In the genomic region with DNA sequence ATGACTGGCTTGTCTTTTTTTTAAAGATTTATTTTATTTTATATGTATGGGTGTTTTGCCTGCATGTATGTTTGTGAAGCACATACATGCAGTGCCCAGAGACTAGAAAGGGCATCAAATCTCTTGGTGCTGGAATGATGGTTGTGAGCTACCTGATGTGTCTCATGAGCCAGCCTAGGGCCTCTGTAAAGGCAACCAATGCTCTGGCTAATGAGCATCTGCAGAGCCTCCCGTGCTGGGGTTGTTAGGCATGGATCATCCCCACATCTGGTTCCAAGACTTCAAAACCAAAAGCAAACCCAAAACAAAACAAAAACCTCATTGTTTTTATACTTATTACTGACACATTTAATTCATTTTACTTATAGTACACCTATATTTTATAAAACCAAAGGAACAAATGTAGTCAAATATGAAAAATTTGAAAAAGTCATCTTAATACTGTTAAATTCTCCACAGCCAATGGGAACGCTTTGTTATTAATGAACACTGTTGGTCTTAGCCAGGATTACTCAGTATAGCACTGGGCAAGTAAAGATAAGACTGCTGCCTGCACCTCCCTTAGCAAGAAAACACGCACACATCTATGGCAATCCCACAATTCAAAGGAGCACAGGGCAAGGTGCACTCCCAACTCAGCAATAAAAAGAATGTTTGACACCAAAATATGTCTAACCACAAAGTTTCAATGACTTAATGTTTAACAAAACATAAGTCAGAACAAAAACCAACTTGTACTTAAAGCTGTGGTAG, we compare ENCODE assay signal across 31 mouse cellular contexts. TPM values are rescaled to one million over a fixed set of nuclear protein-coding genes. Genes with fewer than 3 reads are reported as not detected.
DNase-seq lines count a peak whose midpoint lies in the region; ATAC-seq and TF ChIP-seq lines count a peak whose summit lies in the region.
"Had no signal": no experiment of that assay in that cellular context is flagged by ENCODE, and none has a peak within 500 bp of the region (broad histone marks: within the 10 kb centered on the region; RNA-seq: fewer than 3 reads in every experiment).

No protein-coding gene starts in this region.

- H3K4me2 ChIP-seq in liver, embryonic 16.5 days (ENCODE audit: low read depth, low read length), result no peak overlapping the region
- H3K4me2 ChIP-seq in stomach, postnatal 0 days (replicated peaks; ENCODE audit: low read depth), result no peak overlapping the region
- H3K4me2 ChIP-seq: heart, embryonic 13.5 days; hindbrain, embryonic 12.5 days; limb, embryonic 13.5 days; lung, embryonic 14.5 days; neural tube, embryonic 15.5 days had no signal

- TF ChIP-seq EP300 in stomach, postnatal 0 days (optimal IDR thresholded peaks at IDR 0.05), result no peak

- peak; percentile 38 for DNase-seq in liver
- no peak for DNase-seq in stomach, postnatal 0 days (ENCODE audit: low spot score)
- no peak for DNase-seq in retina, embryonic 14.5 days (ENCODE audit: low spot score)
- no peak for DNase-seq in MN1 (ENCODE audit: low spot score)
- DNase-seq in left cerebral cortex, postnatal 10 days (ENCODE audit: extremely low spot score in 1 of 2, low spot score in 2 of 2), result no peak
- DNase-seq: adrenal gland, adult 8-10 months; B cell, adult 2 months; cerebellum, adult 8-10 months; cerebellum, postnatal 36 days; gastrocnemius, postnatal 25 days; heart, adult 18-20 months; heart, postnatal 14 days; kidney, adult 8-10 months; kidney, postnatal 14 days; layer of hippocampus, postnatal 36 days; lung, embryonic 14.5 days; lung, postnatal 36 days; thymus, postnatal 25 days had no signal

- ATAC-seq in erythroblast, adult 5-6 weeks (replicated peaks; ENCODE audit: low FRiP score, poor library complexity, severe bottlenecking), result peak; percentile 84
- peak; percentile 92 for ATAC-seq in liver, embryonic 16.5 days (ENCODE audit: low read depth)
- peak; percentile 71; the same call in 1 of the 2 replicates for ATAC-seq in stomach, postnatal 0 days (ENCODE audit: low FRiP score, low TSS enrichment)
- ATAC-seq: activated CD4-positive, CD25-positive, alpha-beta regulatory T cell, adult 4 months; forebrain, embryonic 16.5 days; midbrain, embryonic 16.5 days had no signal

- intact Hi-C loops in left cerebral cortex, postnatal 10 days (cut with DNase I), result no loop called here

- H3K9me3 ChIP-seq in liver, embryonic 16.5 days (replicated peaks; ENCODE audit: control insufficient read depth, low read length), result no peaks in the 10 kb centered on the region
- H3K9me3 ChIP-seq in stomach, postnatal 0 days (ENCODE audit: control insufficient read depth, low read length), result no peaks in the 10 kb centered on the region
- H3K9me3 ChIP-seq: G1E; heart, embryonic 13.5 days; hindbrain, embryonic 12.5 days; limb, embryonic 13.5 days; midbrain, embryonic 10.5 days; neural tube, embryonic 15.5 days had no signal

- no peak for TF ChIP-seq CTCF in stomach, postnatal 0 days (IDR thresholded peaks at IDR 0.05; ENCODE audit: low read depth)

- peaks cover 35% of the 10 kb centered on the region for H3K4me1 ChIP-seq in liver, embryonic 16.5 days (ENCODE audit: control insufficient read depth, low read depth, low read length)
- H3K4me1 ChIP-seq in stomach, postnatal 0 days (replicated peaks; ENCODE audit: control insufficient read depth, insufficient read depth), result no peaks in the 10 kb centered on the region
- H3K4me1 ChIP-seq: hindbrain, embryonic 12.5 days; limb, embryonic 13.5 days; midbrain, embryonic 10.5 days; neural tube, embryonic 15.5 days had no signal

- no peak overlapping the region for H3K9ac ChIP-seq in liver, embryonic 16.5 days (ENCODE audit: low read depth, low read length)
- H3K9ac ChIP-seq in stomach, postnatal 0 days (ENCODE audit: low read length), result no peak overlapping the region
- H3K9ac ChIP-seq: heart, embryonic 13.5 days; hindbrain, embryonic 12.5 days; limb, embryonic 13.5 days; lung, embryonic 14.5 days; neural tube, embryonic 15.5 days had no signal

- H3K36me3 ChIP-seq in liver, embryonic 16.5 days (ENCODE audit: control insufficient read depth, insufficient read depth), result peaks cover 9% of the 10 kb centered on the region; the same call in 1 of the 2 replicates
- peaks cover 10% of the 10 kb centered on the region; the same call in 1 of the 2 replicates for H3K36me3 ChIP-seq in stomach, postnatal 0 days (ENCODE audit: control insufficient read depth, insufficient read depth, low read length)

- H3K27me3 ChIP-seq in liver, embryonic 16.5 days (ENCODE audit: control insufficient read depth, insufficient read depth, low read depth, low read length), result no peaks in the 10 kb centered on the region
- no peaks in the 10 kb centered on the region for H3K27me3 ChIP-seq in stomach, postnatal 0 days (ENCODE audit: control insufficient read depth, insufficient read depth, low read length)
- H3K27me3 ChIP-seq: CH12.LX; heart, embryonic 13.5 days; hindbrain, embryonic 12.5 days; limb, embryonic 13.5 days; neural tube, embryonic 15.5 days had no signal

- WGBS in liver, embryonic 16.5 days (ENCODE audit: insufficient replicate concordance), result 31% methylated on average over 3 of the region's 3 CpGs
- 75% methylated on average over 3 of the region's 3 CpGs for WGBS in stomach, postnatal 0 days

- no peak overlapping the region for H3K4me3 ChIP-seq in liver, embryonic 16.5 days (ENCODE audit: low read depth, low read length)
- H3K4me3 ChIP-seq in stomach, postnatal 0 days (ENCODE audit: low read depth, low read length), result no peak overlapping the region
- H3K4me3 ChIP-seq: heart, embryonic 13.5 days; hindbrain, embryonic 12.5 days; limb, embryonic 13.5 days; midbrain, embryonic 10.5 days; myocyte; neural tube, embryonic 15.5 days had no signal

- H3K27ac ChIP-seq in liver, embryonic 16.5 days (ENCODE audit: low read length), result peak overlapping the region; percentile 79
- H3K27ac ChIP-seq in stomach, postnatal 0 days (replicated peaks), result no peak overlapping the region
- H3K27ac ChIP-seq: heart, embryonic 13.5 days; hindbrain, embryonic 12.5 days; limb, embryonic 13.5 days; midbrain, embryonic 10.5 days; neural tube, embryonic 15.5 days had no signal

RNA-seq across cellular contexts. Expression of a gene that starts 24.6 kb away (rescaled TPM):
- 4.2 and 7.3 TPM in 2 replicates for total RNA-seq in erythroblast, adult 5-6 weeks (2015; ENCODE audit: low replicate concordance)
- total RNA-seq in erythroblast, adult 5-6 weeks (2017; ENCODE audit: low replicate concordance), result 2.0 and 2.6 TPM in 2 replicates
- polyA plus RNA-seq in liver, embryonic 16.5 days (2015; fragmentation: Nextera tagmentation; extraction: Ambion mirVana), result 7.9 and 8.8 TPM in 2 replicates
- 8.3 and 8.4 TPM in 2 replicates for polyA plus RNA-seq in stomach, postnatal 0 days (2015; fragmentation: Nextera tagmentation; extraction: Ambion mirVana)
- total RNA-seq in left cerebral cortex, postnatal 10 days (2021), result 10 to 100 TPM; 24.4 to 25.8 TPM

RNA-seq across cellular contexts. Expression of a gene that starts 24.7 kb away (rescaled TPM):
- total RNA-seq in erythroblast, adult 5-6 weeks (2015; ENCODE audit: low replicate concordance), result 46.6 and 58.4 TPM in 2 replicates
- 10.6 and 21.3 TPM in 2 replicates for total RNA-seq in erythroblast, adult 5-6 weeks (2017; ENCODE audit: low replicate concordance)
- 73.4 and 77.2 TPM in 2 replicates for polyA plus RNA-seq in liver, embryonic 16.5 days (2015; fragmentation: Nextera tagmentation; extraction: Ambion mirVana)
- 168 and 169 TPM in 2 replicates for polyA plus RNA-seq in stomach, postnatal 0 days (2015; fragmentation: Nextera tagmentation; extraction: Ambion mirVana)
- 10 to 100 TPM; 79.6 to 80.6 TPM for total RNA-seq in left cerebral cortex, postnatal 10 days (2021)

RNA-seq across cellular contexts. Expression of a gene that starts 50.2 kb away (rescaled TPM):
- total RNA-seq in erythroblast, adult 5-6 weeks (2015; ENCODE audit: low replicate concordance), result 11.9 and 18.1 TPM in 2 replicates
- 5.0 and 8.1 TPM in 2 replicates for total RNA-seq in erythroblast, adult 5-6 weeks (2017; ENCODE audit: low replicate concordance)
- polyA plus RNA-seq in liver, embryonic 16.5 days (2015; fragmentation: Nextera tagmentation; extraction: Ambion mirVana), result 34.4 and 36.0 TPM in 2 replicates
- 95.2 and 103 TPM in 2 replicates for polyA plus RNA-seq in stomach, postnatal 0 days (2015; fragmentation: Nextera tagmentation; extraction: Ambion mirVana)
- total RNA-seq in left cerebral cortex, postnatal 10 days (2021), result 10 to 100 TPM; 29.1 to 29.9 TPM
